Mouse (Mus musculus) CH12.LX (cell line): ENCODE measurements around the gene Dnaja4. TPM values are rescaled to one million over a fixed set of nuclear protein-coding genes. Genes with fewer than 3 reads are reported as not detected.

Source experiments
- polyA plus RNA-seq: library from polyadenylated mRNA; unstranded; fragments of >175 nt; gene quantifications from 2 replicates; pipeline ENCODE4 v1.2.1, GENCODE M21; 2012; ENCODE audit warnings: low read depth; ENCODE audit not compliant: insufficient read length
- total RNA-seq, 2 experiments: library from RNA; depleted of rRNA; stranded (reverse); fragments of 300-350 nt in 1 of 2; fragments of >200 nt in 1 of 2; gene quantifications; 2 replicates each; pipeline ENCODE4 v1.2.3; 2012 to 2014

Dnaja4 gene
- total and polyA plus RNA-seq, 3 experiments: 0.81 to 2.4 (median 1.1) TPM

Other genes starting within 250 kb of the Dnaja4 start
- gene Dmxl2, start 197.2 kb upstream of the Dnaja4 start, total RNA-seq (2012; rRNA removed): 20.1 and 23.7 TPM in 2 replicates
- 21.8 and 24.2 TPM in 2 replicates for gene Dmxl2, start 197.2 kb upstream of the Dnaja4 start, total RNA-seq (2014; rRNA removed)
- 22.5 and 26.6 TPM in 2 replicates for gene Dmxl2, start 197.2 kb upstream of the Dnaja4 start, polyA plus RNA-seq
- 0.81 and 0.84 TPM in 2 replicates for gene Sh2d7, start 159.9 kb upstream of the Dnaja4 start, total RNA-seq (2012; rRNA removed)
- 0.83 and 0.90 TPM in 2 replicates for gene Sh2d7, start 159.9 kb upstream of the Dnaja4 start, total RNA-seq (2014; rRNA removed)
- gene Sh2d7, start 159.9 kb upstream of the Dnaja4 start, polyA plus RNA-seq: 0.52 and 0.56 TPM in 2 replicates
- gene Cib2, start 138.7 kb upstream of the Dnaja4 start, total RNA-seq (2012; rRNA removed): 2.0 and 2.1 TPM in 2 replicates
- gene Cib2, start 138.7 kb upstream of the Dnaja4 start, total RNA-seq (2014; rRNA removed): 3.3 and 3.4 TPM in 2 replicates
- 2.3 and 3.5 TPM in 2 replicates for gene Cib2, start 138.7 kb upstream of the Dnaja4 start, polyA plus RNA-seq
- gene Idh3a, start 112.5 kb upstream of the Dnaja4 start, total RNA-seq (2012; rRNA removed): 102 and 135 TPM in 2 replicates
- 192 and 198 TPM in 2 replicates for gene Idh3a, start 112.5 kb upstream of the Dnaja4 start, total RNA-seq (2014; rRNA removed)
- gene Idh3a, start 112.5 kb upstream of the Dnaja4 start, polyA plus RNA-seq: 178 and 186 TPM in 2 replicates
- 13.7 and 16.8 TPM in 2 replicates for gene Acsbg1, start 37.0 kb upstream of the Dnaja4 start, total RNA-seq (2012; rRNA removed)
- gene Acsbg1, start 37.0 kb upstream of the Dnaja4 start, total RNA-seq (2014; rRNA removed): 24.0 and 25.8 TPM in 2 replicates
- gene Acsbg1, start 37.0 kb upstream of the Dnaja4 start, polyA plus RNA-seq: 23.6 and 24.7 TPM in 2 replicates
- 118 and 141 TPM in 2 replicates for gene Wdr61, start 35.6 kb downstream of the Dnaja4 start, total RNA-seq (2012; rRNA removed)
- gene Wdr61, start 35.6 kb downstream of the Dnaja4 start, total RNA-seq (2014; rRNA removed): 245 and 269 TPM in 2 replicates
- 157 and 164 TPM in 2 replicates for gene Wdr61, start 35.6 kb downstream of the Dnaja4 start, polyA plus RNA-seq
- not detected in 2 replicates for gene Crabp1, start 65.9 kb downstream of the Dnaja4 start, total RNA-seq (2012; rRNA removed)
- not detected in 2 replicates for gene Crabp1, start 65.9 kb downstream of the Dnaja4 start, total RNA-seq (2014; rRNA removed)
- not detected in 2 replicates for gene Crabp1, start 65.9 kb downstream of the Dnaja4 start, polyA plus RNA-seq
- 15.0 and 15.7 TPM in 2 replicates for gene Ireb2, start 164.9 kb downstream of the Dnaja4 start, total RNA-seq (2012; rRNA removed)
- 33.7 and 37.6 TPM in 2 replicates for gene Ireb2, start 164.9 kb downstream of the Dnaja4 start, total RNA-seq (2014; rRNA removed)
- 35.5 and 39.8 TPM in 2 replicates for gene Ireb2, start 164.9 kb downstream of the Dnaja4 start, polyA plus RNA-seq
- gene Hykk, start 218.4 kb downstream of the Dnaja4 start, total RNA-seq (2012; rRNA removed): 0.17 and 0.29 TPM in 2 replicates
- gene Hykk, start 218.4 kb downstream of the Dnaja4 start, total RNA-seq (2014; rRNA removed): 0.15 and 0.22 TPM in 2 replicates
- gene Hykk, start 218.4 kb downstream of the Dnaja4 start, polyA plus RNA-seq: 0.19 and 0.23 TPM in 2 replicates